Mouse (Mus musculus) brain, embryonic 14.5 days (tissue): ENCODE results near the gene Phkb.

Experiments used
- CTCF ChIP-seq: fragments of 200-500 bp; IDR thresholded peaks from 2 replicates; pipeline ENCODE4 v1.5.1; 2012; ENCODE audit warnings: inconsistent platforms, mild to moderate bottlenecking, moderate library complexity, borderline replicate concordance; ENCODE audit not compliant: insufficient read depth, insufficient read length; ENCODE audit errors: extremely low read depth
- POLR2A ChIP-seq: fragments of 200-500 bp; IDR thresholded peaks from 2 replicates; pipeline ENCODE4 v1.6.1; 2012; ENCODE audit warnings: mild to moderate bottlenecking, inconsistent platforms, borderline replicate concordance; ENCODE audit not compliant: poor library complexity, insufficient read depth, insufficient read length, severe bottlenecking; ENCODE audit errors: extremely low read depth

GRCm38 (mm10) chr8:86086791-86087190 is 246.0 kb downstream of the Phkb start:
- TF ChIP-seq CTCF (no peak), POLR2A (no peak)
